Mouse (Mus musculus): Measurements from ENCODE around the gene Bcl7b.

The Bcl7b gene

GRCm38 (mm10) chr5:135168063-135169062, at the start of gene Bcl7b:
Gene Bcl7b (plus strand): TSS chr5:135168283.
- DNase-seq = peak; percentile 90

- peak; percentile 52 for DNase-seq
Measured at GRCm38 (mm10) chr5:135118589-135119081, 49.4 kb upstream of the Bcl7b start.

GRCm38 (mm10) chr5:135120753-135121152, 47.3 kb upstream of the Bcl7b start:
- DNase-seq = no peak

- DNase-seq = no peak
Measured at GRCm38 (mm10) chr5:135126121-135126520, 42.0 kb upstream of the Bcl7b start.

GRCm38 (mm10) chr5:135127669-135128068, 40.4 kb upstream of the Bcl7b start:
- DNase-seq = no peak

DNA sequence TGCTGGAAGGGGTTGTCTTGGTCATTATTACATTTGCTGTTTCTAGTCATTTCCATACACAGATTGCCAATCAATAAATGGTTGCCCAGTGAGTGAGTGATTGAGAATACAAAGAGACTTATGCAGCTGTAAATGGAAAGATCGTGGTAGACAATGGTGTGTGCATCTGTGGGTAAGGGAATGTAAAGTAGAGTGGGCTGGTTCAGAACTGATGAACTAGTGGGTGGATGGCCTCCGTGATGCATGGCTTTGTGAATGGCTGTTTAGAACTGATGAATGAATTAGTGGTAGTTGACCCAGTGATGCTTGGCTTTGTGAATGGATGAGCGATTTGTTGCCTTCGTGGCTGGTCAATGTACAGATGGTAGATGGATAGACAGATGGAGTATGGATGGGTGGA, 38.3 kb upstream of the Bcl7b start:
- DNase-seq = no peak

- DNase-seq = peak; percentile 7
Measured at GRCm38 (mm10) chr5:135133736-135134405, 34.2 kb upstream of the Bcl7b start.

- DNase-seq = peak; percentile 30
Measured at GRCm38 (mm10) chr5:135134534-135134933, 33.5 kb upstream of the Bcl7b start.

DNA sequence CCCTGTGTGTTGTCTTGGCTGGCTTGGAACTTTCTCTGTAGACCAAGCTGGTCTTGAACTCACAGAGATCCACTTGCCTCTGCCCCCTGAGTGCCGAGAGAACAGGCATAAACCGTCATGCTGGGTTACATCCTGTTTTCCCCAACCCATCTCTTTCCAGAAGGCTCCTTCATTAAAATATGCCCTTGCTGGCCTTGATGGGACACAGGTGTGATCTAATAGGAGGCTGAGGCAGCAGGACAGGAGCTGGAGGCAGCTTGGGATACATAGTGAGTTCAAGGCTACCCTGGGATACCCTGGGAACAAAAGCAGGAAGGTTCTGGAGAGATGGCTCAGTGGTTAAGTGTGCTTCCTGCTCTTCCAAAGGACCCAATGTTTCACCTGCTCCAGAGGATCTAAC, 28.2 kb upstream of the Bcl7b start:
- DNase-seq = no peak

- no peak for DNase-seq
Measured at GRCm38 (mm10) chr5:135144469-135144868, 23.6 kb upstream of the Bcl7b start.

GRCm38 (mm10) chr5:135145532-135145931, 22.6 kb upstream of the Bcl7b start:
- no peak for DNase-seq

GRCm38 (mm10) chr5:135145955-135146354, 22.1 kb upstream of the Bcl7b start:
- DNase-seq = no peak

- no peak for DNase-seq
Measured at GRCm38 (mm10) chr5:135148715-135149052, 19.4 kb upstream of the Bcl7b start.

- DNase-seq = peak; percentile 90
Measured at GRCm38 (mm10) chr5:135149053-135149819, 18.8 kb upstream of the Bcl7b start, which contains the start of gene Tbl2. Gene Tbl2 (plus strand): TSS chr5:135149657.

- DNase-seq = no peak
Measured at GRCm38 (mm10) chr5:135149820-135150178, 18.3 kb upstream of the Bcl7b start.

- DNase-seq = no peak
Measured at GRCm38 (mm10) chr5:135156496-135156895, 11.6 kb upstream of the Bcl7b start.

GRCm38 (mm10) chr5:135161221-135161620, 6.9 kb upstream of the Bcl7b start:
- DNase-seq = no peak

DNA sequence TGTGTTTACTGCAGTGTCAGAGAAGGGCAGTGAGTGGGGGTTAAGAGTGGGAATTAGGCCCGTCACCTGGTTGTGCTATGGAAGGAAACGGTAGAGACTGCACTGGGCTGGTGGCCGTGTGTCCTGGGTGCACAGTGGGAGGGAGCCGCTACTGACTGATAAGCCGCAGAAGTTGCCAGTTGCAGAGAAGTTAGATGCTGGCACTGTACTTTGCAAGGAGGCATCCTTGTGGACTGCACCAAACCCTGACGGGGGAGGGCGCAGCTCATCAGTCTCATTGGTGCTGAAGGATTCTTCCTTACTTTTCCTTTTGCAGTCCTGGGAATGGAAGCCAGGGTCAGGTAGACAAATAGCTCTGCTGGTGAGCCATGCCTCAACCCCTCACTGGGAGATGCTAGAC, 6.4 kb upstream of the Bcl7b start:
- DNase-seq = no peak

DNA sequence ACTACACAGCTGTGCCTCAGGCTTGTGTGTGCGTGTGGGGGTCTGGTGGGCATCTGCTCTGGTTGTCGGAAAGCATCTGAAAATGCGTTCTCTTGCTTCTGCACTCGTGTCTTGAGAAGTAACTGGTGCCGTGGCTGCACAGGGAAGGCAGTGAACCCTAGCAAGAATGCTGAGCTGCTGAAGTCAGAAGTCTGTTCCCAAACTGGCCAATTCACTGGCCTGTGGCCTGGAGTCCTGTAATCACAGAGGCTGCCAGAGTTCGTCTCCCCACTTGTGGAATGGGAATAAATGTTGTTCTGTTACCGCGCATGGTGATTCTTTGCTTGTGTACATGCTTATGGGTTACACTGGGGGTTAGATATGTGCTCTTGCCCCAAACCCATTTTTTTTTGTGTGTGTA, 5.7 kb upstream of the Bcl7b start:
- no peak for DNase-seq

DNA sequence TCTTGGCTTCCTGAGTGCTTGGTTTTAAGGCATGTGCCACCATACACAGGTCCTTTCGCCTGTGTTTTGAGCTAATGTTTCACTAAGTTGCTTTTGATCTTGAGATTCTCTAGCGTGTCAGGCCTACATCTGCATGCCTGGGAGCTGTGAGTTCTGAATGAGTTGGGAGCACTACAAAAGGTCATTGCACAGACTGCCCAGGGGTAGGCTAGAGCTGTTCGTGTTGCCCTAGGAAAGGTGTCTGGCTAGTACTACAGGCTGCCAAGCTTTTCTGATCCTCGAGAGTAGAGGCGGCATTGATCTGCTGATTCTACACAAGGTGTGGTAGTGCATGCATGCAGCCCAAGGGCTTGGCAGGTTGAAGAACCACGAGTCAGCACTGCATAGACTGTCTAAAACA, 5.3 kb upstream of the Bcl7b start:
- DNase-seq = no peak

DNA sequence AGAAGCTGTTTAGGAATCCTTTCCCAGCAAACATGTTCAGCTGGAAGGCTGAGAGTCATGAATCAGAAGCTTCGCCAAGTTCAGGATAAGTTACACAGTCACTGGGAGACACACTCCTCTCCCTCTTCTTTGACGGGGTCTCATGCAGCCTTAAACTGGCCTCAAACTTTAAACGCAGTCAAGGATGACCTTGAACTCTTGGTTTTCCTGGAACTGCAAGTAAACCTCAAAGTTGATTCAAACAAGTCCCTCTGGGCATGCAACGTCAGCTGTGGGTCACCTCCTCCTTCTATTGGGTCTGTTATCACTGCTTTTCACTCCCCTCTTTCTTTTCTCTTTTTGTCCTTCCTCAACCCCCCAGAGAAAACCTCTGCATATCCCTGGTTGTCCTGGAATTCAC, 1.2 kb upstream of the Bcl7b start:
- no peak for DNase-seq

DNA sequence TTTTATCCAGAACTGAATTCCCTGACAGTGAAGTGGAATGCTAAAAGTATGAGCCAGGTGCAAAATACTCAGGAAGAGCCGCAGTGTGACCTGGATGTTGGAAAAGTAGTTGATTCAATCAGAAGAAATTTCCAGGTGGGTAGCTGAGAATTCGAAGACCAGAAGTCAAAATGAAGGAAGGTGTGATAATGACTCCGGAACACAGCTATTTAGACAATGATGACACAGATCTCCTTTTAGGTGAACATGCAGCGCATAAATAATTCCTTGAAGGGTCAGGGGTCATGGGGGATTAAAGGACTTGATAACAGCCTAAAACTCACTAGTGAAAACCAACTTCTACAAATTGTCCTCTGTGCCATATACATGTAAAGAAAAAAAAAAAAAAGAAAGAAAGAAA, 614 bp upstream of the Bcl7b start:
- no peak for DNase-seq

DNA sequence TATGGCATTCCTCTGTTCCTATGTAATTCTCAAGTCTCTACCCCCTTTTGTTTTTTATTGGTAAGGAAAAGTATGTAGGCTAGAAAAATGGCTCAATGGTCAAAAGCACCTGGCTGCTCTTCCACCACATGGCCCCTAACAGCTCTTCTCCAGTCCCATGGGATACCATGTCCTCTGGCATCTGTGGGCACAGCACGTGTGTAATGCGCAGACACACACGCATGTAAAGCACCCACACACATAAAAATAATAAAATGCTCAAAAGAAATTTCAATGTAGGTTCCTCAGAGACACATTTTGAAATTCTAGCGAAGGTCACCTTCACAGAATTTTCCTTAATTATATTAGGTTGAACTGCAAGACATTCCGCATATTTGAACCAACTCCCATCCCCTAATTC, 1.4 kb downstream of the Bcl7b start:
- DNase-seq = no peak
